Mouse (Mus musculus) megakaryocyte, embryonic 14.5 days (primary cell): ENCODE measurements at regions not wholly inside any gene's neighbourhood (a gene's known extent, or its start where the extent isn't known, plus 50 kb on each side); places are given as distances from the start of the nearest gene placed in this dataset.

Experiments used
- FLI1 ChIP-seq: IDR thresholded peaks from 2 replicates; pipeline ENCODE4 v1.6.1; 2012; ENCODE audit warnings: low read length, inconsistent platforms, mixed read lengths
- GATA1 ChIP-seq: IDR thresholded peaks from 3 replicates; pipeline ENCODE4 v1.6.1; 2012; ENCODE audit warnings: mixed read lengths, low read length, inconsistent platforms, borderline replicate concordance

GRCm38 (mm10) chr11:105513275-105513674 lies 56.7 kb upstream of the March10 start:
- TF ChIP-seq FLI1 (no peak), GATA1 (no peak)
